Mouse (Mus musculus) MEL-GATA-1-ER (cell line): ENCODE measurements around the gene Msrb1.

Experiments used
- DNase-seq: peaks from one replicate; pipeline ENCODE4 v3.0.0-alpha.2; 2012; ENCODE audit warnings: low read depth; ENCODE audit errors: extremely low read depth

The Msrb1 gene

DNA sequence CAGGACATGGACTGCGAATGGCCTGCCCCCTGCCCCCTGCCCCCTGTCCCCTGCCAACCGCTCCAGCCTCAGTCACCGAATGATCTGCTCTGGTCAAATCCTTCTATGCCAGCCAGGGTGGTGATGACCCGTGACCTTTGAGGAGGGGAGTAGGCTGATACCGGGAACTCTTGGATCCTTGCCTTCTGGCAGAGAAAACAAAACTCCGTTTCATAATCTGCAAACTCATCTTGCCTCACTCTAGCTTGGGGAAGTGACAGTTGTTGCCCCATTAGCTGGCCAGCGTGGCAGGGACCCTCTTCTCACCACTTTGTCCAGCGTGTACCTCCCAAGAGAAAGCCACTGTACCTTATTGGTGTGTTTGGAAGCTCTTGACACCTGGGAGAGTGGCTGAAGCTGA lies 5.9 kb downstream of the Msrb1 start:
- DNase-seq = no peak

DNA sequence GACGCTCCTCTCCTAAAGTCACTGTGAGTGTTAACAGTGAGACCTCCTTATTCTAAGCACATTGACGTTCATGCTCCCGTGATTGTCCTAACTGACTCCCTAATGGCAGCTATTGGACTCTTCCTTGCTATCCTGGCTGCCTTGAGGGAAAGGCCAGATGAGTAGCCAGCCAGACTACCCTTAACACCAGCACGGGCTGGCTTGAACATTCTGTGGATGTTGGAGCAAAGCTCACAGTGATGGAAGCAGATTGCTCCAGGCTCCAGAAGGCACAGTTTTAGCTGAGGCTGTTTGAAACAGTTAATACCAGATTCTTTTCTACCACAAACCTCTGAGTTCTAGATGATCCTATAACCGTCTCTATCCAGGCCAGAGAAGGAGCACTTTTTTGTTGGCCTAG lies 7.5 kb downstream of the Msrb1 start:
- no peak for DNase-seq

DNA sequence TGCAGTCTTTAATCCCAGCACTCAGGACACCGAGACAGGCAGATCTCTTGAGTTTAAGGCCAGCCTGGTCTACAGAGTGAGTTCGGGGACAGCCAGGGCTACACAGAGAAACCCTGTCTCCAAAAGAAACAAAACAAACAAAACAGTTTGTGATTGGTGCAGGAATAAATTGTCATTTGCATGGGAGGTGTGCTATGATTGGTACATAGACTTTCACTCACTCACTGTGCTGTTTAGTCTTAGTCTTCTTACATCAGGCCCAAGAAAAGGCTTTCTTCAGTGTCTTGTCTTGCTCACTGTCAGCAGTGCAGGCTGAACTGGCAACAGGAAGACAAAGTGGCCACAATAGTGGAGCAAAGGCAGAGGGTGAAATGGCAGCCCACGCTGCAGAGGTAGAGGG lies 7.9 kb downstream of the Msrb1 start:
- DNase-seq = no peak

DNA sequence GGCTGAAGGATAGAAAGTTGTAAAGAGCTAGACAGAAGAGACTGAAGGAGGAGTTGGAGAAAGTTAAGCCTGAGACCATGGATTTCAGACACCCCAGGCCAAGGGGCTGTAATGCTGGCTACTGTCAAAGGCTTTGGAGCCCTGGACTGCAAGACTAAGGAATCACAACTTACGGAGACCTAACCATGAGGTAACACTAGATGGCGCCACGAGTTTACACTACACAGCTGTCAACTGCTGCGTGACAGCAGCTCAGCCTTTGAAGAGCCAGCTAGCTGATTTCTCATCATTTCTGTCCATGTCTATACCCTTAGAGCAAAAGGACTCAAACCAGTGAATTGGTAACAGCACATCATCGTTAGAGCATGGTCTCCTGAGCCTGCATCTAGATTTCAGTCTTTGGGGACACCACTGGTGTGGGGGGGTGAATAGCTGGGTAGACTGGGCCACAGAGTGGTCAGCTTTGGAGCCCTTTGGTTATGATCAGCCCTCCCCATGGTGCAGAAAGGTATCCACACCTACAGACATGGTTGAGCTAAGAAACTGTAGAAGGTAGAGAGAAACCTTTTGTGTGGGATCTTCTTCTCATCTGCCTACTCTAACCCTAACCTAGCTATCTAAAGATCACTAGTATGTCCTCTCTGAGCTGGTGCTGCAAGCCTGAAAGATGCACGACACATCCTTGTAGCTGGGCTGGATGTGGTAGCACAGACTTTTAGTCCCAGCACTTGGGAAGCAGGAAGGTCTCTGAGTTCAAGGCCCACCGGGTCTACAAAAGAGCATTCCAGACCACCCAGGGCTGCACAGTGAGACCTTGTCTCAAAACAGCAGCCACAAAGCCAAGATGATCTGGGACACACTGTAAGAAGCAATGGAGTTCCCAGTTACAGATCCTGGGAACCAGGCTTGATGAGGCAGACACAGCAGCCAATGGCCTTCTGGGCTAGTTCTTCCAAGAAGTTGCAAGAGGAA lies 9.4 kb downstream of the Msrb1 start:
- peak; percentile 61 for DNase-seq

DNA sequence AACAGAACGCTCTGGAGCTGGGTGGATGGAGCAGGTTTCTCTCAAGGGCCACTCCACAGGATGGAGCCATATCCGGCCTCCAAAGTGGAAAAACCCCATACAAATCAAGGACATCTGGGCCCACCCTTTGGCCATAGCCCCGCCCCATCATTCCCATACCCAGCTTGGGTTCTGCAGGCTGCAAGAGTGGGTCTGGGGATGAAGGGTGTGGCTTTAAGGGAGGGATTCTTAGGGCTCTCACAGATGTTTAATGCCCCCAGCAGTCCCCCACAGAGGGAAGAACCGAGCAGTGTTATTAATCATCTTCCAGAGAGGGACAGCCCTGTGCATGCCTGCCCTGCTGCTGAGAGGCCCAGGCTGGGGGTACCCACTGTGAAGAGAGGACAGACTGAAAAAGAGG lies 10.5 kb downstream of the Msrb1 start:
- no peak for DNase-seq

DNA sequence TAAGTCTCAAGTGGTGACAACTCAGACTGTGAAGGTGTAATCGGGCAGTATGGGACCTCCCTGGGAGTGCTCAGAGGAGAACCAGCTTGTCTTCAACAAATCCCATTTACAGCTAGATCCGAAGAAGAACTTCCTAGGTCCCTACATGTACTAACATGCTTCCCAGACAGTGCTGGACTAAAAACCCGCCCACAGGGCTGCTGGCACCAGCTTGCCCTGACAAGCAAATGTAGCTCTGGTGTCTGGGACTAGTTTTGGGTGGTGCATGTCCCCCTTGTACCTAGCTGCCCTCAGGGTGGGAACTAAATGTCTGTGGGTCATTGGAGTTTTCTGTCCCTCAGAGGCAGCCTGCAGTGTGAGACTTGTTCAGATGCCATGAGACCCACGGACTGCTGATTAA lies 15.1 kb downstream of the Msrb1 start:
- DNase-seq = no peak

DNA sequence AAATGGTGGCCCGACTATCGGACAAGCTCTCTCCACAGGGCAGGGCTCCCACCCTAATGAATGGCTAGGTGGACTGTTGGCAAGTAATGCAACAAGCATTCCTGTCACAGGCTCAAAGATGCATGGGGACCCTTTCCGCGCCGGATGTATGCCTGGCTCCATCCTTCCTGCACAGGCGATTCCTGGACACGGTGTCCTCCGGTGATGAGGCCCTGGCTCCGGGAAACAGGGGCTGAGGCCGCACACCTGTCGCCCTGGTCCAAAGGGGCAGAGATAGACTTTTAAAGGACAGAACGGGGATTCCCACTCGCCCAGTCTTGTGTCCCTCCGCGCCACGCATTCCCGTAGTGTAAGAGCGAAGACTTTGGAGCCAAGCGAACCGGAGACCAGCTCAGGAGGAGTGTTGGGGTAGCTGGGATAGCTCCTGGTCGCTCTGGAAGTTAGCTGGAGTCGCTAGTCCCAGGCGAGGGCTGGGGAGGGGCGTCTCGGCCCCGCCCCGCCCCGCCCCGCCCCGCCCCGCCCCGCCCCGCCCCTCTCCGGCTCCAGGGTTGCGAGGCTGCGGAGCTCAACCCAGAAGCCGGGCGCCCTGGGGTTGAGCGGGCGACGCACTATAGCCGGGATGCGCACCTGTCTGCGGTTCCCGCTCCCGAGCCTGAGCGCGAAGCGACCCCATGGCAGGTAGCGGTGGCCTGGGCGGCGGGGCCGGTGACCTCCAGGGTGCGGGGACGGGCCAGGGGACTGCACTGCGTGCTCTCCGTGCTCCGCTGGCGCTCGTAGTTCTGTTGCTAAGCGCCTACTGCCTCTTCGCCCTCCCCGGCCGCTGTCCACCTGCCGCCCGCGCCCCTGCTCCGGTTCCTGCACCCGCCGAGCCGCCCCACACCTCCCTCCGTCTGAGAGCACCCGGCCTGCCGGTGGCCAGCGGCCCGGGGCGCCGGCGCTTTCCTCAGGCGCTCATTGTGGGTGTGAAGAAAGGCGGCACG lies 16.3 kb downstream of the Msrb1 start, which contains the start of gene Hs3st6:
Gene Hs3st6, plus strand, starts transcription at position 574 of the 980 bp plus-strand sequence.
- no peak for DNase-seq

DNA sequence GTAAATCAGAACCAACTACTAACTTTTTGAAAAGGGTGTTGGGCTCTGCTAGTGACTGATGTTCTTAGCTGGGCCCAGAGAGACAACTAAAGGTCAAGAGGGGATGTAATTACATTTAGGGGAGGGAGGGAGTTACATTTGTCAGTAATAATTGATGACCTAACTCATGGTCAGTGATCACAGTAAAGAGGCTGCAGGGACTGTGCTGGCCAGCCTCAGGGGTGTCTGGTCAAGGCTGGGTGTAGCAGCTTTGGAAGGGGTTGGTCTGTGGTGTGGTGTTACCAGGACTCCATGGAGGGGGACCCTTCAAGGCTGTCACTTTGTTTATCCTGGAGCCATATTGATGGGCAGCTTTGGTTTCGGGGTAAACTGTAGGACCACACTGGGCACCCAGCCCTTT lies 21.0 kb downstream of the Msrb1 start:
- no peak for DNase-seq

DNA sequence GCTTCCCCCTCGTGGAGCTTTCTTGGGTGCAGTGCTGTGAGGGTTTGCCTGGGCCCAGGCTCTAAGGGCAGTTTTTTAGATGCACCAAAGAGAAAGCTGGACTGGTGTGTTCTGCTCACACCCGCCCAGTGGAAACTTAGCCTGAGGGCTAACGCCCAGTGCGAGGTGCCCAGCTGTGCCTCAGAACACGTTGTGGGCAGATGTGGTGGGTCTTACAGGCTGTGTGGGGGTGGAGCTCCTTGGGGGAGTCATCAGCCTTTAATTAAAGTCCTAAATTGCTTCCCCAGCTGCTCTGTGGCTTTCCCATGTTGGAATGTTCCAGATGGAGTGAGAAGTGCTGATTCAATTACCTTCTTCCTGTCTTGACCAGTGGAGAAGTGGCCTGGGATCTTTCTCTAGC lies 24.7 kb downstream of the Msrb1 start:
- no peak for DNase-seq

DNA sequence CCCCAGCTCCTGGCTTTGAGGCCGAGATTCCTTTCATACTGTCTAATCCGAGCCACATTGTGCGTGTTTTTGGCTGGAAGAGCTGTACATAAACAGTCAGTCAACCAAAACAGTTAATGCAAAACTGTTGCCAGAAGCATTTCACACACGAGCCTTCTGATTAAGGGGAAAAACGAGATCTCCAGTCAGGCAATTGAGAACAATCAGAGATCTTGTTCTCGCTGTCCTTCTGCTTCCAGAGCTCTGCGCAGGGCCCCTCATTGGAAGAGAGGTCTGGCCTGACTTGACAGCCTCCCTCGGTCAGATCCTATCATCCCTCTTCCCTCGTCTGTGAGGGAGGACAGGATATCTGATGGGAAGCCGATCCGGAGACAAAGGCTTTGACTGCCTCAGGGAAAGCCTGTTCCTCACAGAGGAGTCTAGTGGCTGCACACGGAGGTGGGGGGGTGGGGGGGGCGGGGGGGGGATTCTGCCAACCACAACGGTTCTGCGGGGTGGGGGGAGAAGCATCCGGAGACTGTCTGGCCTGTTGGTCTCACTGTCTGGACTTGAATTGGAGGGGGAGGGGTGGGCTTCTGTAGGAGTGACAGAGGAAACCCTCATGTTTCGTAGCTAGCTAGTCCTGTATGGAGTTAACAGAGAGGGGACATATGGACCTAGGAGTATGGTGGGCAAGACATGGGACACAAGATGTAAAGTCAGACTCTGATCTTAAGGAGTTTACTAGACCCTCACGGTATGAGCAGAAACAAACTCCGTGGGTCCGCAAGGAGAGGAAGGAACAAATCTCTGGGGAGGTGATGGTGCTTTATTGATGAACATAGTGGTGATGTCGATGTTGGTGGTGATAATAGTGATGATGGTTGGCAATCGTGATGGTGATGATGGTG lies 28.8 kb downstream of the Msrb1 start:
- DNase-seq = no peak

DNA sequence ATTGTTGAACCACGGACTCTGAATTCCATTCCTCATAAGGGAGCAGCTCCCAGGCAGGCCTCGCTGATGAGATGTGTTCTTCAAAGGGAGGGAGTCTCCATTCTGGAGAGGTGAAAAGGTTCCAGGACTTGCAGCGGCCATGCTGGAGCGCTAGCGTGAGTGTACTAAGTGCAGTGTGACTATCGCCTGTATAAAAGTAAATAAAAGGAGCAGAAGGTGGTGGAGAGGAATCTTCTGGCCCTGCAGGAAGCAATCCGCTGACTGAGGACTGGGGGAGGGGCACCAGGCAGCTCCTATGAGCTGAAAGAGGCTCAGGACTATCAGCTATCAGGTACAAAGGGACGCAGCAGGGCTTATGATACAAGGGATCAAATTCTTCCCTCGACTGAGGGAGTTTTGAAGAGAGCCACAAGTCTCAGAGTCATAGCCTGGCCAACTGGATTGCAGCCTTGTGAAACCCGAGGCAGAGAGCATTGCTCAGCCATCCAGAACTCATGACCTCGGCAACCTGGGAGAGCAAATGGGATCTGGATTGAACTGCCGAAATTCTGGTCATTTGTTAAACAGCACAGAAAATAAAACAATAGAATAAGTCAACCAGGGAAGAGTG lies 29.9 kb downstream of the Msrb1 start:
- DNase-seq = no peak

DNA sequence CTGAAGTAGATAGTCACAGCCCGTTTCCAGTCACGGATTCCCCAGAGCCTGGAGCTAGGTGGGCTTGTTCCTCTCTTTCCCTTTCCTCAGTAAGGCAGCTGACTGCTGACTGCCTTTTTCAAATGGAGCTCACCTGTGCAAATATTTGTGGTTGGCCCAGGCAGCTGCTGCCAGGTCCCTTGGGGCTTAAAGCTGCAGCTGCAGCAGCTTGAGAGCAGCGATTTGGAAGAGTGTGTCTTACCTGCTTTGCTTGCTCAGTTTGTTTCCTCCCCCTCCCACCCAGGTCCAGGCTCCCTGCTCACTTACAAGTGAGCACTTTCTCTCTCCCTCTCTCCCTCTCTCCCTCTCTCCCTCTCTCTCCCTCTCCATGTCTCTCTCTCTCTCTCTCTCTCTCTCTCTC lies 32.7 kb downstream of the Msrb1 start:
- DNase-seq = no peak

DNA sequence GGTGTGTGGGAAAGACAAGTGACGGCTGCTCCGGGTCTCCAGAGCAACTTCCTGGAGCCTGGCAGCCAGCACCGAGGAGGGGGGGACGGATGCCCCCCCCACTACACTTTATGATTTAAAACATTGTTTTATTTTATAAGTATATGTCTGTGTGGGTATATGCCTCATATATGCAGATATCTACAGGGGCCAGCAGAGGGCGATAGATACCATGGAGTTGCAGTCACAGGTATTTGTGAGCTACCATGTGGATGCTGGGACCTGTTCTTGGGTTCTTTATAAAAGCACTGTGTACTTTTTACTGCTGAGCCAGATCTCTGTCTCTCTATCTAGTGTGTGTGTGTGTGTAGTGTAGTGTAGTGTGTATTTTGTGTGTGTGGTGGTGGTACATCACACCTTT lies 36.8 kb downstream of the Msrb1 start:
- no peak for DNase-seq

DNA sequence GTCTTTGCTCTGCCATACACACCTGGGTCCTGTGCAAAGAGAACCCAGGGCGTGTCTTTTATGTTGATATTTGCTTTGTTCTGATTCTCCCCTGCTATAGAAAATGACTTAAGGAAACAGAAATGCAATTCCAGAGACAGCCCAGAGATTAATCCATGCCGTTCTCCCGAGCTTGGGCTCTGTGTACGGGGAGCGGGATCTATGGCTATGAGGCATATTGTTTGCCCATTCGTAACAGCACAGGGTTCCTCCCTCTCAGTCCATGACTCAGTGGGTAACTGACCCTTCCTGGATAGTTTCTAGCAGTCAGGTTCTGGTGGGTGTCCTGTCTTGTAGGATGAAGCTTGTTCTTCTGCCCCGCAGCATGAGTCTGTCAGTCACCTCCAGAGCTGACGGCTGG lies 38.7 kb downstream of the Msrb1 start:
- DNase-seq = no peak

DNA sequence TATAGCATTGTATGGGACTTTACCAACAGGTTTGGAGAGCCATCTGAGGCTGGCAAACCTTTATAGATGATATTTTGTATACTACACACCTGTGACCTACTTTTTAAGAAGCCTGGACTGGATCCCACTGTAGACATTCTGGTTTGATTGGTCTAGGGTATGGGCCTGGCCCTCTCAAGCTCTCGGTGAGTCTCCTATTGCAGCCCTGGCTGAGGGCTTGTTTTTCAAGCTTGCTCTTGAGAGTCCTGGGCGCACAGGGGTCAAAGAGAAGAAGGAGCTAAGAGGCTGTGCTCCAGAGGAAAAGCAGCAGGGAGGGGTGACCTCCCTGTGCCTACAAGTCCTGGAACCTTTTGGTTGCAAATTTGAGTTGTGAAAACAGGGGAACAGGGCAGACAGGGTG lies 40.6 kb downstream of the Msrb1 start:
- DNase-seq = no peak

DNA sequence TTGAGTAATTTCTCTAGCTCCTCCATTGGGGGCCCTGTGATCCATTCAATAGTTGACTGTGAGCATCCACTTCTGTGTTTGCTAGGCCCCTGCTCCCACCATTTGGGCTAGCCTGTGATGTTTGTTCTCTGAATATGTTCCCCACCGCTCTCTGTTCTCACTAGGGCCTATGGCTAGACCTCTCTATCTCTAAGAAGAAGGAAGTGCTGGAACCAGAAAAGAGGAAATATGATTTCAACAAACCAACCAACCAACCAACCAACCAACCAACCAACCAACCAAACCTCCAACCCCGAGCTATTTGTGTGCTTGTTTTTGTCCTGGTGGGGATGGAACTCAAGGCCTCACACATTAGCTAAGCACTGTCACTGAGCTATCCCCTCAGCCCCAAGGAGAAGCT lies 44.4 kb downstream of the Msrb1 start:
- peak; percentile 40 for DNase-seq

DNA sequence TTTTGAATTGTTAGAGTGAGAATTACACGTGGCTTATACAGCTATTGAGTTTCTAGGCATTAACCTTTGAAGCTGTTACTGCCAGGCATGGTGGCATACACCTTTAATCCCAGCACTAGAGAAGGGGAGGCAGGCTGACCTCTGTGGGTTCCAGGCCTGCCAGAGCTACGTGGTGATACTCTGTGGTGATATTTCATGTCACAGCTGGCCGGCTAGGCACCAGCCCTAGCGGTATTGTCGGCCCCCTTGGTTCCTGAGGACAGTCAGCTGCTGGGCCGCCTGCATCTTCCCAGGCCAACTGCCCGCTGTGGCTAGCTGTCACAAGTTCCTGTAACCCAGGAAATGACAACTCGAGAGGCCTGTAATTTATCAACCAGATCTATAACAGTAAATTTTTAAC lies 55.7 kb downstream of the Msrb1 start:
- no peak for DNase-seq
